Mouse (Mus musculus) lung, postnatal 0 days (tissue): ENCODE measurements around the gene Arhgap31. TPM values are rescaled to one million over a fixed set of nuclear protein-coding genes. Genes with fewer than 3 reads are reported as not detected.

ENCODE experiments used
- ATAC-seq: fragments of 200-750 bp; cut with Nextera tagmentation; 2 replicates; pipeline ENCODE4 v1.8.0; 2017; ENCODE audit warnings: moderate library complexity
- DNase-seq: peaks from one replicate; pipeline ENCODE4 v3.0.0-alpha.2; 2016; ENCODE audit warnings: low spot score
- H3K27ac ChIP-seq: fragments of 300-500 bp; sonication (generic); 2 replicates; pipeline ENCODE4 v1.5.1; 2014; ENCODE audit warnings: antibody characterized with exemption, mild to moderate bottlenecking, low read length, mixed read lengths
- H3K27me3 ChIP-seq: fragments of 300-500 bp; sonication (generic); replicated peaks from 2 replicates; pipeline ENCODE4 v1.6.1; 2014; ENCODE audit warnings: low read length, mixed read lengths; ENCODE audit not compliant: insufficient read depth
- H3K36me3 ChIP-seq: fragments of 300-500 bp; sonication (generic); 2 replicates; pipeline ENCODE4 v1.6.1; 2014; ENCODE audit warnings: low read length, mixed read lengths; ENCODE audit not compliant: insufficient read depth
- H3K4me1 ChIP-seq: fragments of 300-500 bp; sonication (generic); 2 replicates; pipeline ENCODE4 v1.6.1; 2014; ENCODE audit warnings: antibody characterized with exemption, low read depth, low read length, mixed read lengths; ENCODE audit not compliant: insufficient read depth
- H3K4me2 ChIP-seq: fragments of 300-500 bp; sonication (generic); replicated peaks from 2 replicates; pipeline ENCODE4 v1.6.1; 2014; ENCODE audit warnings: low read depth, mild to moderate bottlenecking, low read length, moderate library complexity, mixed read lengths
- H3K4me3 ChIP-seq: fragments of 300-500 bp; sonication (generic); 2 replicates; pipeline ENCODE4 v1.5.1; 2014; ENCODE audit warnings: low read depth, low read length
- H3K9ac ChIP-seq: fragments of 300-500 bp; sonication (generic); replicated peaks from 2 replicates; pipeline ENCODE4 v1.6.1; 2014; ENCODE audit warnings: low read depth, mild to moderate bottlenecking
- H3K9me3 ChIP-seq: fragments of 300-500 bp; sonication (generic); 2 replicates; pipeline ENCODE4 v1.6.1; 2016; ENCODE audit warnings: low read length, mixed read lengths
- CTCF ChIP-seq: IDR thresholded peaks from 2 replicates; pipeline ENCODE4 v1.5.1; 2016; ENCODE audit warnings: antibody characterized with exemption, mild to moderate bottlenecking
- EP300 ChIP-seq: IDR thresholded peaks from 2 replicates; pipeline ENCODE4 v1.6.1; 2016; ENCODE audit warnings: antibody characterized with exemption, mild to moderate bottlenecking, control low read depth
- WGBS: fragments of 180-500 bp; shearing (Covaris S2); extraction: QIAGEN DNeasy Blood & Tissue Kit; methylation state at CpG from one replicate; pipeline ENCODE4 v1.1.7; 2014; 5-methylcytosine and 5-hydroxymethylcytosine counted together
- polyA plus RNA-seq: library from polyadenylated mRNA; unstranded; fragments of >200 nt; fragmentation: Nextera tagmentation; extraction: Ambion mirVana; gene quantifications from 2 replicates; pipeline ENCODE4 v1.2.1, GENCODE M21; 2015

The Arhgap31 gene
- polyA plus RNA-seq, 1 experiment from 2014 or later: 19.2 TPM

GRCm38 (mm10) chr16:38670621-38671390 lies 42.3 kb downstream of the Arhgap31 start:
- Histone ChIP-seq H3K4me1 (peaks cover 11% of the 10 kb centered on the region; the same call in 1 of the 2 replicates), H3K27ac (no peak overlapping the region), H3K27me3 (no peaks in the 10 kb centered on the region), H3K4me3 (no peak overlapping the region), H3K36me3 (peaks cover 4% of the 10 kb centered on the region; the same call in 1 of the 2 replicates), H3K9ac (no peak overlapping the region), H3K4me2 (no peak overlapping the region), H3K9me3 (no peaks in the 10 kb centered on the region)
- WGBS: 86% methylated on average over 12 of the region's 12 CpGs
- DNase-seq (no peak), ATAC-seq (no peak)
- TF ChIP-seq CTCF (no peak), EP300 (no peak)

- no peak for TF ChIP-seq EP300
- no peak for TF ChIP-seq CTCF
- no peak overlapping the region for H3K4me2 ChIP-seq
- H3K27me3 ChIP-seq: no peaks in the 10 kb centered on the region
- no peak overlapping the region for H3K9ac ChIP-seq
- peak; percentile 5 for DNase-seq
- peak; percentile 70 for ATAC-seq
- peak overlapping the region; percentile 33 for H3K27ac ChIP-seq
- H3K4me1 ChIP-seq: peaks cover 14% of the 10 kb centered on the region; the same call in 1 of the 2 replicates
- no peaks in the 10 kb centered on the region for H3K9me3 ChIP-seq
- no peaks in the 10 kb centered on the region for H3K36me3 ChIP-seq
- no peak overlapping the region for H3K4me3 ChIP-seq
- 70% methylated on average over 8 of the region's 8 CpGs for WGBS
These were observed 44.0 kb downstream of the Arhgap31 start for GRCm38 (mm10) chr16:38668871-38669675.

- Histone ChIP-seq H3K4me2 (no peak overlapping the region), H3K36me3 (no peaks in the 10 kb centered on the region; the same call in 1 of the 2 replicates), H3K9ac (no peak overlapping the region), H3K4me1 (peaks cover 10% of the 10 kb centered on the region; the same call in 1 of the 2 replicates), H3K27ac (no peak overlapping the region), H3K9me3 (no peaks in the 10 kb centered on the region), H3K27me3 (no peaks in the 10 kb centered on the region), H3K4me3 (no peak overlapping the region)
- no peak for ATAC-seq
- DNase-seq: peak; percentile 17
- no peak for TF ChIP-seq CTCF
- TF ChIP-seq EP300: no peak
- 70% methylated on average over 4 of the region's 4 CpGs for WGBS
These were observed 46.6 kb downstream of the Arhgap31 start for GRCm38 (mm10) chr16:38666523-38666922.

- Histone ChIP-seq H3K9me3 (no peaks in the 10 kb centered on the region), H3K27ac (no peak overlapping the region), H3K4me3 (no peak overlapping the region), H3K4me1 (peaks cover 10% of the 10 kb centered on the region; the same call in 1 of the 2 replicates), H3K36me3 (no peaks in the 10 kb centered on the region; the same call in 1 of the 2 replicates), H3K27me3 (no peaks in the 10 kb centered on the region), H3K4me2 (no peak overlapping the region), H3K9ac (no peak overlapping the region)
- no peak for DNase-seq
- 82% methylated on average over 2 of the region's 2 CpGs for WGBS
- TF ChIP-seq CTCF (no peak), EP300 (no peak)
- ATAC-seq: no peak
These were observed 47.1 kb downstream of the Arhgap31 start for GRCm38 (mm10) chr16:38666016-38666415.

GRCm38 (mm10) chr16:38662575-38662974 lies 50.5 kb downstream of the Arhgap31 start:
- Histone ChIP-seq H3K9ac (no peak overlapping the region), H3K4me3 (no peak overlapping the region), H3K4me1 (0 out of 2 replicates have a peak, but pooled peaks cover 6% of the 10 kb centered on the region), H3K9me3 (no peaks in the 10 kb centered on the region), H3K27me3 (no peaks in the 10 kb centered on the region), H3K27ac (no peak overlapping the region), H3K4me2 (no peak overlapping the region), H3K36me3 (no peaks in the 10 kb centered on the region; the same call in 1 of the 2 replicates)
- ATAC-seq (no peak), DNase-seq (no peak)
- WGBS: 66% methylated on average over 10 of the region's 10 CpGs
- TF ChIP-seq CTCF (no peak), EP300 (no peak)

- Histone ChIP-seq H3K4me1 (peaks cover 24% of the 10 kb centered on the region), H3K9me3 (no peaks in the 10 kb centered on the region), H3K36me3 (no peaks in the 10 kb centered on the region), H3K4me3 (no peak overlapping the region), H3K27me3 (no peaks in the 10 kb centered on the region), H3K4me2 (no peak overlapping the region), H3K9ac (no peak overlapping the region), H3K27ac (peak overlapping the region; percentile 73)
- ATAC-seq (peak; percentile 33), DNase-seq (peak; percentile 56)
- TF ChIP-seq CTCF (no peak), EP300 (peak; percentile 68)
- WGBS: 25% methylated on average over 4 of the region's 4 CpGs
These were observed 58.8 kb downstream of the Arhgap31 start for GRCm38 (mm10) chr16:38654308-38654707.
